Mouse (Mus musculus): ENCODE data around the gene Psd4. TPM values are rescaled to one million over a fixed set of nuclear protein-coding genes. Genes with fewer than 3 reads are reported as not detected.

Gene Psd4
- total and polyA plus RNA-seq, 3 experiments: 1.3 to 1.5 (median 1.4) TPM

DNA sequence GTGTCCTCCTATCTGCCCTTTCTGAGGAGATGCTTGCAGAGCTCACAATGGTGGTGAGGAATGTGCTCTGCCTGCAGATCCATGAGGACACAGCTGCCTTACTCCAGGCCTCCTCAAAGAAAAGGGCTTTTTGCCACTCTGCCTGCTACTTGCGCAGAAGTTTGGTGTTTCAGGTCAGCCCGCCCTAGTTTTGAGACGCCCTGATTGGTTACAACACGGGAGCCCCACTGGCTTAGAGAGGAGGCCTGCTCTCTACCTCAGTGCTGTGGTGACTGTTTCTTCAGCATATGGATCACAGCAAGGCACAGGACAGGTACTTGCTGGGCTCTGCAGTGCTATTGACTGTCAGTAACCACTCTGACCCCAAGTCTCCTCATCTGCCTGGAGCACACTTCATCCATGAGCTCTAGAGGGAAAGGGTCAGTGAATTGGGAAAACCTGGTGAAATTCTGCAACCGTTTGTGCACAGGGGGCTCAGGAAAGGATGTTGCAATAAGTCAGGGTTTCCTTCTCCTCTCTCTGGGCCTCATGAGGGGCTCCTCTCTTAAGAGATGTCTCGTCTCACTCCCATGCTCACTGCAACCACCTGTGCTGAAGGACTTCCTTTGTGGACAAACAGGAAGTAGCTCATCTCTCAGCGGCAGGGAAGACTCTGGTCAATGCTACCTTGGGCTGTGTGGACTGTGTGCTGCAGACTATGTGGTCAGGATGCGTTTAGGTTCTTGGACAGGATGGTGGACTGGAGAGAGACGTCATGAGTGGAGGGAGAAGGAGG lies 15.3 kb downstream of the Psd4 start:
- DNase-seq: no peak
- WGBS: 64% methylated on average over 9 of the region's 9 CpGs
- intact Hi-C loops (cut with DNase I): no loop called here
- Histone ChIP-seq H3K79me2 (replicated peaks; ENCODE audit: control insufficient read depth, insufficient read depth, low read length) (no peaks in the 10 kb centered on the region), H3K4me3 (no peak overlapping the region), H3K27ac (no peak overlapping the region), H3K36me3 (ENCODE audit: control insufficient read depth, insufficient read depth, low read length) (no peaks in the 10 kb centered on the region), H3K27me3 (ENCODE audit: control insufficient read depth, insufficient read depth, low read length) (no peaks in the 10 kb centered on the region), H3K9ac (ENCODE audit: low read depth, low read length) (no peak overlapping the region), H3K4me1 (ENCODE audit: control insufficient read depth, insufficient read depth, low read length) (no peaks in the 10 kb centered on the region)
- TF ChIP-seq CTCF (IDR thresholded peaks at IDR 0.05) (no peak), EP300 (IDR thresholded peaks at IDR 0.05; ENCODE audit: insufficient read depth, low read depth, low read length) (no peak), POLR2A (IDR thresholded peaks at IDR 0.05; ENCODE audit: insufficient read depth, low read depth, low read length) (no peak)

DNA sequence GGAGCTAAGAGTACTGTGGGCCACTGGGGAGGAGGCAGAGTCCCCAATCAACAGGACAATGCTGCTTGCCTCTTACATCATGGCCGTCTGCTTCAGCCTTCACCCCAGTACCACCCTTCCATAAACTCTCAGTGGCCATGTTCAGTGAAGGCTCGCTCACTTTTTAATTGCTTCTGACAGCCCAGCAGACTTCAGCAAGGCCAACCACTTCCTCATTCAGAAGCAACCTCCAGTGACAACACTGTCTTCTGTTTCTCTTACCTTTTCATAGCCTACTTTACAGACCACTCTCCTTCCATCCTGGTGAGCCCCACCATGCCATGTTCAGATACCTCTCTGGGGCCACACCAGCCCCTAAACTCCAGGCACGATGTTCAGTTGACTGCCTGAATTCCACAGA lies 16.3 kb downstream of the Psd4 start:
- no peaks in the 10 kb centered on the region for H3K36me3 ChIP-seq (ENCODE audit: control insufficient read depth, insufficient read depth, low read length)
- no peak overlapping the region for H3K27ac ChIP-seq
- intact Hi-C loops (cut with DNase I): no loop called here
- no peaks in the 10 kb centered on the region for H3K27me3 ChIP-seq (ENCODE audit: control insufficient read depth, insufficient read depth, low read length)
- 54% methylated on average over 3 of the region's 3 CpGs for WGBS
- DNase-seq: no peak
- H3K4me1 ChIP-seq (ENCODE audit: control insufficient read depth, insufficient read depth, low read length): no peaks in the 10 kb centered on the region
- no peaks in the 10 kb centered on the region for H3K79me2 ChIP-seq (replicated peaks; ENCODE audit: control insufficient read depth, insufficient read depth, low read length)
- no peak overlapping the region for H3K4me3 ChIP-seq
- no peak overlapping the region for H3K9ac ChIP-seq (ENCODE audit: low read depth, low read length)
- TF ChIP-seq CTCF (IDR thresholded peaks at IDR 0.05): no peak
- no peak for TF ChIP-seq POLR2A (IDR thresholded peaks at IDR 0.05; ENCODE audit: insufficient read depth, low read depth, low read length)
- TF ChIP-seq EP300 (IDR thresholded peaks at IDR 0.05; ENCODE audit: insufficient read depth, low read depth, low read length): no peak

DNA sequence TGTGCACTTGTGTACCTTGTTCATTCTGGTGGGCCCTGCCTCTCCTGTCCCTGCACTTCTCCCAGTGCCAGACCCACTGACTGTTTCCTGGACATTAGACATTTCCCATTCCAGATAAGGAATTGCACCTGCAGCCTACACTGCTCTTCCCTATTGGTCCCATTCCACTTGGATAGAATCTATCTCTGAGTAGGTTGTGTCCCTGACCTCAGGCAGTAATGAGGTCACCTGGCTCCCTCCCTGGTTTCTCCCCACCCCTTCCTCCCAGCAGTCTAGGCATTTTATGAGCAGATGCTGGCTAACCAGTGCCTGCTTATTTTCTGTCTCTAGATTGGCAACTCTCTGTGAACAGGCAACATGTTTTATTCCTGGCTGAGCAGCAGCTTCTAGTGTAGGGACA lies 17.0 kb downstream of the Psd4 start:
- DNase-seq: peak in 1 of 2 experiments; percentile 5
- Histone ChIP-seq H3K4me1 (ENCODE audit: control insufficient read depth, insufficient read depth, low read length) (no peaks in the 10 kb centered on the region), H3K9ac (ENCODE audit: low read depth, low read length) (no peak overlapping the region), H3K79me2 (replicated peaks; ENCODE audit: control insufficient read depth, insufficient read depth, low read length) (no peaks in the 10 kb centered on the region), H3K27ac (no peak overlapping the region), H3K4me3 (no peak overlapping the region), H3K36me3 (ENCODE audit: control insufficient read depth, insufficient read depth, low read length) (no peaks in the 10 kb centered on the region), H3K27me3 (ENCODE audit: control insufficient read depth, insufficient read depth, low read length) (no peaks in the 10 kb centered on the region)
- TF ChIP-seq POLR2A (IDR thresholded peaks at IDR 0.05; ENCODE audit: insufficient read depth, low read depth, low read length) (no peak), CTCF (IDR thresholded peaks at IDR 0.05) (no peak), EP300 (IDR thresholded peaks at IDR 0.05; ENCODE audit: insufficient read depth, low read depth, low read length) (no peak)
- intact Hi-C loops (cut with DNase I): no loop called here

DNA sequence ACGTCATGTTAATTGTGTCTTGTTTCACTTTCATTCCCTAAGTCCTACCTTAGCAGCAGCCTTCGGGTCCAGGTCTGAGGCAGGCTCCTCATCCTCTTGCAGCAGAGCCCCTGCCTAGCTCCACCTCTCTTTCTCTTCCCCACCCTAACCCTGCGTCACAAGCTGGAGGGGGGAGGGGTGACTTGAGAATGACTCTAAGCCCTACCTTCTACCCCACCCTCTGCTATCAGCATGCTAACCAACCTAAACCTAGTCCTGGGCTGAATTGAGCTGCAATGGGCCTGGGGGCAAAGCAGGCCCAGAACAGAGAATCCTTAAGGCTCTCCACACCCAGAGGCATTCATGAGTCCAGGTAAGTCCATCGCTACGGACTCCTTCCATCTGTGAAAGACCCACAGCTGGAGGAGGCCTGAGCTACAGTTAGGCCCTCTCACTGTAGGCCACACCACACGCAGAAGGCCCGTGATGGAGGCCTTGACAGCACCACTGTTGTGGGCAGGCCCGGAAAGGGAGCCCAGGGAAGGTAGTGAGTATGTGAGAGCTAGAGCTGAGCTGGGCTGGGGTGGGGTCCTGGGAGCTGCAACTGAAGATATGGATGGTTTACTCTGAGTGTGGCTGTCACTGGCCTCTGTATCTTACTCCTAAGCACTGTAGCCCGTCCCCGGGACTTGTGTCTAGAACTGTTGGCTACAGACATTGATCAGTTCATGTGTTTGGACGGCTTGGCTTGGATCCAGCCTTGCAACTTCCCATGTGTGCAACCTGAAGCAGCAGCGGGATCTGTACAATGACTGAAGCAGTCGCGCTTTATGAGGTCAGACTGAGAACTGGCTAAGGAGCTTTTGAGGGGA lies 18.0 kb downstream of the Psd4 start:
- Histone ChIP-seq H3K9ac (ENCODE audit: low read depth, low read length) (no peak overlapping the region), H3K4me1 (ENCODE audit: control insufficient read depth, insufficient read depth, low read length) (no peaks in the 10 kb centered on the region), H3K79me2 (replicated peaks; ENCODE audit: control insufficient read depth, insufficient read depth, low read length) (no peaks in the 10 kb centered on the region), H3K27me3 (ENCODE audit: control insufficient read depth, insufficient read depth, low read length) (no peaks in the 10 kb centered on the region), H3K36me3 (ENCODE audit: control insufficient read depth, insufficient read depth, low read length) (no peaks in the 10 kb centered on the region), H3K27ac (no peak overlapping the region), H3K4me3 (no peak overlapping the region)
- TF ChIP-seq EP300 (IDR thresholded peaks at IDR 0.05; ENCODE audit: insufficient read depth, low read depth, low read length): no peak
- no peak for TF ChIP-seq CTCF (IDR thresholded peaks at IDR 0.05)
- TF ChIP-seq POLR2A (IDR thresholded peaks at IDR 0.05; ENCODE audit: insufficient read depth, low read depth, low read length): no peak
- DNase-seq: peak; percentile 17 to 42
- WGBS: 81% methylated on average over 14 of the region's 14 CpGs
- intact Hi-C loops (cut with DNase I): no loop called here

DNA sequence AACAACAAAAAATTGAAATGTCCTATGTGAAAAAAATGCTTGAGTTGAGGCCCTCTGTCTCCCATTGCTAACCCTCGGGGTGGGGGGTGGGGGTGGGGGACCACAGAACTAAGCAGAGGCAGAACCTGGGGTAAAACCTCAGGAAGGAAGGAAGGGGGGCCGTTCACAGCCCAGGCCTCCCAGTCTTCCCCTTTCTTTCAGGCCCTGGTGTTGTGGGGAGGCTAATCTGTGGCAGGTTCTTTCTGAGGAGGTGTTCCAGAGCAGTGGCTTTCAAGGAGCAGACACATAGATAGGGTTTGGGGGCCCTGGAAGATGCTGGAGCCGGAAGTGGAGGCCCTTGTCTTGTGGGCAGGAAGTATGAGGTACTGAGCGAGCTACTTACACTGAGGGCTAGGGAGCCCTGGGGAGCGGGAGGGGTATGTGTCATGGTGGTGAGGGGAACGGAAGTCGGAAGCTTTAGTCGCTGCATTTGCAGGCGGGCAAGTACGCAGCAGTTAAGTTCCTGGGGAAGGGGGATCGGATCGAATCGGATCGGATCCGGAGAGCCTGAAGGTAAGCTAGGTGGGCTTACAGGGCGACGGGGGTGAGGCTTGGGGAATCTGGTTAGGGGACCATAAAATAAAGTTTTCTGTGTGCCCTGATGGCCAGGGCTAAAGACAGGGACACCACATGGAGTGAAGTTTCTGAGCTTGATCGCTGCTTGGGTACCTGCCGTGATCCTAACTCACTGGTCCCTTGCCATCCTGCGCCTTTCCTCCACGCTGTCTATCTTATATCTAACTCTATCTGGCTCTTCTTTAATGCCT lies 19.0 kb downstream of the Psd4 start:
- TF ChIP-seq POLR2A (IDR thresholded peaks at IDR 0.05; ENCODE audit: insufficient read depth, low read depth, low read length) (no peak), CTCF (IDR thresholded peaks at IDR 0.05) (no peak), EP300 (IDR thresholded peaks at IDR 0.05; ENCODE audit: insufficient read depth, low read depth, low read length) (no peak)
- Histone ChIP-seq H3K9ac (ENCODE audit: low read depth, low read length) (no peak overlapping the region), H3K79me2 (replicated peaks; ENCODE audit: control insufficient read depth, insufficient read depth, low read length) (no peaks in the 10 kb centered on the region), H3K4me1 (ENCODE audit: control insufficient read depth, insufficient read depth, low read length) (no peaks in the 10 kb centered on the region), H3K4me3 (no peak overlapping the region), H3K27me3 (ENCODE audit: control insufficient read depth, insufficient read depth, low read length) (no peaks in the 10 kb centered on the region), H3K36me3 (ENCODE audit: control insufficient read depth, insufficient read depth, low read length) (no peaks in the 10 kb centered on the region), H3K27ac (no peak overlapping the region)
- WGBS: 75% methylated on average over 21 of the region's 21 CpGs
- DNase-seq: peak; percentile 24 to 57
- intact Hi-C loops (cut with DNase I): no loop called here

Measured in heart, adult 2 months (tissue).